Mouse (Mus musculus): Measurements from ENCODE around the gene Unc5c.

The Unc5c gene

GRCm38 (mm10) chr3:141818615-141819312 lies 353.7 kb downstream of the Unc5c start:
- no peak for DNase-seq (ENCODE audit: low spot score)

- no peak for DNase-seq (ENCODE audit: low spot score)
Measured at GRCm38 (mm10) chr3:141819331-141819941, 354.4 kb downstream of the Unc5c start.

GRCm38 (mm10) chr3:141828301-141828700 lies 363.3 kb downstream of the Unc5c start:
- DNase-seq (ENCODE audit: low spot score): no peak

GRCm38 (mm10) chr3:141831135-141831534 lies 366.1 kb downstream of the Unc5c start:
- DNase-seq (ENCODE audit: low spot score): no peak

- peak; percentile 16 for DNase-seq (ENCODE audit: low spot score)
Measured at GRCm38 (mm10) chr3:141838864-141839263, 373.8 kb downstream of the Unc5c start.

- DNase-seq (ENCODE audit: low spot score): no peak
Measured at GRCm38 (mm10) chr3:141849206-141849605, 384.2 kb downstream of the Unc5c start.

DNA sequence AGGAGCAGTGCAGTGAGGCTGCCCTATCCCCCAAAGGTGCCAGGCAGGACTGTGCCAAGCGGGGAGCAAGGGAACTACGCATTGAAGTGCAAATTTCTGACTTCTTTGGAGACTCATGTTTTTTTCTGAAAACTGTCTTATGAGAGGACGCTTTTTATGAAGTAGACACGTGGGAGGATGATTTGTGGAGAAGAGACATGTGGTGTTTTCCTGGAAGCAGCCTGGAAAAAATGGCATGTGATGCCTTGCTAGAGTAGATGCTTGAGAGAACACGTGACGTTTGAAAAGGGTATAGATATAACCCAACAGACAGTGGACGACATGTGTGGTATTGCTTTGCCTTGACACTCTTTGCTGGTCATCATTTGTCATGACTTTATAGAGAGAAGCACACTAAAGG lies 385.1 kb downstream of the Unc5c start:
- DNase-seq (ENCODE audit: low spot score): no peak

DNA sequence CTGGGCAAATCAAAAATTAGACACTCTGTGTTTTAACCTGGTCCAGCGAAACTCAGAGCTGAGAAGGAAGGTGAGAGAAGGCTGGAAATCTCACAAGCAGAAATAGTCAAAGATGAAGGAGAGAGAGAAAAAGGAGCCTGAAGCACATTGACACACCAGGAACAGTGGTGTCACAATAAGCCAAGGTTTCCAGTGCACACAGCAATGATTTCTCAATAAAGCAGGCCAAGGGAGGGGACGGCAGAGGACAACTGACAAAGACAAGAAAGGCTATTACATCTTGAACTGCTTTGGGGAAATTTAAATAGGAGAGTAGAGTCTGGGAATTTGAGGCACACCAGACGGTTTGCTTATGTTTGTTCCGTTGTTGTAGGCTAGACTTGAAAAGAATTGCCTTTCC lies 389.3 kb downstream of the Unc5c start:
- no peak for DNase-seq (ENCODE audit: low spot score)

DNA sequence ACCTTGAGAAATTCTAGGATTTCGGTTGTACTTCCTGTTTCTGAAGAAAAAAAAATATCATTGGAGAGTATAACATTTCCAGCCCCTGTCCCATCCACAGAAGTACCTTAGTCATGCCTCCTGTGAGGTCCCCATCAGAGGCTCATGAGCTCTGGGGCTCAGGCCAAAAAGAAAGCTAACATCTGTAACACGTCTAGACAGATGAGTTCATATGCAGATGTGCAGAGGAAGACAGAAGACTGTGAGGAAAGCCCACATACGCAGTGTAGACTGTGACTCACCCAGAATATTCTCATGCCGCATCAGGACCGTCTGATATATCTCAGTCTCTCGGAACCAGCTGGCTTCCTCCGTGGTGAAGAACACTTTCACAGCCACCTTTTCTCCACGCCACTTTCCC lies 392.1 kb downstream of the Unc5c start:
- no peak for DNase-seq (ENCODE audit: low spot score)

- peak; percentile 2 for DNase-seq (ENCODE audit: low spot score)
Measured at GRCm38 (mm10) chr3:141862816-141863461, 397.9 kb downstream of the Unc5c start.

GRCm38 (mm10) chr3:141871805-141872204 lies 406.8 kb downstream of the Unc5c start:
- no peak for DNase-seq (ENCODE audit: low spot score)

- DNase-seq (ENCODE audit: low spot score): no peak
Measured at GRCm38 (mm10) chr3:141872337-141873042, 407.5 kb downstream of the Unc5c start.

DNA sequence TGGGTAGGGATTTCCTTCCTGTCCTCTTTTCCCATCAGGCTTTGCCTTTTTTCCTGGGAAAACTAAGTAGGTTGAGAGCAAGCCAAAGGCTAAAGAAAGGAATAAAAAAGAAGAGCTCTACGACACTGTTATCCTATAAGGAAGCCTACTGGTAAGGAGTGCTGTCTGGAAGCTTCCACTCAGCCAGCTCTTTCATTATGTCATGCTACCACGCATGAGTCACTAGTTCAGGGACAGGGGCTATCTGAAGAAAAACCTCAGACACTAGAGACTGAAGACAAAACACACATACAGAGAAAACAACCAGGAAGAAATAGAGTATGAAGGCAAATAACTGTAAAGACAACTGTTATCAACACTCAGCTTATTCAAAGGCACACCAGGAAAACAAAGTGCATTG lies 417.5 kb downstream of the Unc5c start:
- DNase-seq (ENCODE audit: low spot score): no peak

GRCm38 (mm10) chr3:141884190-141884589 lies 419.2 kb downstream of the Unc5c start:
- no peak for DNase-seq (ENCODE audit: low spot score)

Data from c-Kit-positive CD71-positive TER-119-positive erythroid progenitor cells, embryonic 14.5 days (primary cell).